Mouse (Mus musculus): ENCODE data around the gene Cyth1.

Gene Cyth1

DNA sequence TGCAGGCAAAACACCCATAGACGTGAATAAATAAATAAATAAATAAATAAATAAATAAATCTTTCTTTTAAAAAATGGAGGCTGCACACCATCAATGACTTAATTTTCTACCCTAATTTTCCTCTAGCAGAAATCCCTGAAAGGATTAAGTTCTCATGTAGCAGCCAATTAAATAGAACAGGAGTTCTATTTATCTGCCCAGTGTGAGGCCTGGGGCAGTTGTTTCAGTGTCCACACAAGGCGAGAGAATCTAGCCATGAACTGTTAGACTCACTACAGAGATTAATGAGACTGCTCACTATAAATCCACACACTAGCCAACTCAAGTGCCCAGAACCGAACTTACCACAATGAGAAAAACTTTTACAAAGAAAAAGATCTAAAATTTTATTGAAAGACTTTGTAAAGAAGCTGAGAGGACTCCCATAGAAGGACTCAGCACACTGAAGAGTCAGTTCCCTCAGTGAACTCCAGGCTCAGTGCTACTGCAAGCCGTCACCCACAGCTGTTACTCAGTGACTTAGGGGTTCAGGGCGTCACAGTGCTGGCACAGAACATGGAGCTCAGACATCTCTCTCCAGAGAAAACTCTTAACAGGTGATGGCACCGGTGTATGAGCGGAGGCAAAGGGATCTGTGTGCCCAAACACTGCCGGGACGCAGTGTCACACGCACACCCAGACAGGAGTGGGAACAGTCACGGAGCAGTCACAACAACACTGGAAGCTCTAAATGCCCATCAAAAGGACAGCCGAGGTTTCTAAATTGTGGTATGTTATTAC lies 23.1 kb downstream of the Cyth1 start:
- no peak for DNase-seq (ENCODE audit: low read depth, low spot score)

DNA sequence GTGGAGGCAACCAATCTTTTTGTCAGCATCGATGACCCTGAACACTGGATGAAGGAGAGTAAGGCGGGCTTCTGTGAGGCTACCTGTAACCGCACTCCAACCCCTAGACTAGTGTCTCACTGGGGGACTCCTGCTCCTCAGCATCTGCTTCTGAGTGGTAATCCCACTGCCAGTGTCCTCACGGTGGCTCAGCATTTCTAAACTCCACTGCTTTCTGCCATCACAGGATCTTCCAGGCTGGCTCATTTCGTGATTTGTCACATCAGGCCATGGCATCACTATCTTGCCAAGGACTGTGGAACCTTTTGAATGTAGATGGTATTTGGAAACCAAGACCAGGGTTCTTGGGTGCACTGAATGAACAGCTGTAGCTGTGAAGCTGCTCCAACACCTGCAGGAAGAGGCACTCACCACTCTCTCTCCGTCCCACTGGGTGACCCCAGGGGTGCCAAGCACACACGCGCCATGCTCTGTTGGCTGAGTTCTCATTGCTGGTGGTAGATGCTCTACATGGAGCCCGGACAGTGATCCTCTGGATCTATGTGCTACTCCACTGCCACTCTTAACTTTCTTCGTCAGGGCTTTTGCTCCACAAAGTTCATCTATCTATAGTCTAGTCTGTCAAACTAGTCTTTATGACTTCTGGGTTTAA lies 24.9 kb downstream of the Cyth1 start:
- DNase-seq (ENCODE audit: low read depth, low spot score) = no peak

DNA sequence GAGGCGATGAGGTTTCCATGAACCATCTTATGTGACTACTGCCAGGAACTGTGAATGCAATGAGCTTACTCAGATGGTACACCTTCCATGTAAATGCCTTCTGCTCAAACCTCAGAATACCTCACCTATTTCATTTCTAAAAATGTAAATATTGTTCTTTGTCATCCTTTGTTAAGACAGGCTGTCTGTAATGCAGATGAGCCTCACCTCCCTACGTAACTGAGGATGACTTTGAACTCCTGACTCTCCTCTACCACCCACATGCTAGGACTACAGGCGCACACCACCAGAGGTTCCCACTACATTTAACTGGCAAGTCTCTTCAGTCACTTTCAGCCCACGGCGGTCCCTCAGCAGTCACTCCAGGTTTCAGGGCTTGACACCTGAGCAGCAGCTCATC lies 25.5 kb downstream of the Cyth1 start:
- no peak for DNase-seq (ENCODE audit: low read depth, low spot score)

DNA sequence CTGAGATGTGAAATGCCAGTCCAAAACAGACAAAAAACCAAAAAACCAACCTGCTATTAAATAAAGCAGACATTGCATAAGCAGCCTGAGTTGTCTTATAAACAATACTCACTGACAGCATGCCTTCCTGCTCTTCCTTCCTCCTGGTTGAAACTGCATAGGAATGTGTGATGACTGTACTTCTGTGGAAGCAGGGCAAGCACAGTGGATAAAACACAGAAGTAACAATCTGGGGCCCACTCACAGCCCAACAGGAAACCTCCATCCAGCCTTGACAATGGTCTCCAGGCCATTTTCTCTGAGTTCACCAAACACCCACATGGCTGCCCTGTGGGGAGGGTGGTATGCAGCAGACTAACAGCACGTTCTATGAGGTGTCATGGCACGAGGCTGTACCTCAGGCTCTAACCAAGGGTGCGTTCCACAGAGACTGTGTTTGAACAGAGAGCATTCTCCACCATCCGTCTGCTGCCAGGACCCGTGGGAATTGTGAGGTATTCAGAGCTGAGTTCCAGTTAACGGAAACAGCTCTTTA lies 26.0 kb downstream of the Cyth1 start:
- DNase-seq (ENCODE audit: low read depth, low spot score) = no peak

DNA sequence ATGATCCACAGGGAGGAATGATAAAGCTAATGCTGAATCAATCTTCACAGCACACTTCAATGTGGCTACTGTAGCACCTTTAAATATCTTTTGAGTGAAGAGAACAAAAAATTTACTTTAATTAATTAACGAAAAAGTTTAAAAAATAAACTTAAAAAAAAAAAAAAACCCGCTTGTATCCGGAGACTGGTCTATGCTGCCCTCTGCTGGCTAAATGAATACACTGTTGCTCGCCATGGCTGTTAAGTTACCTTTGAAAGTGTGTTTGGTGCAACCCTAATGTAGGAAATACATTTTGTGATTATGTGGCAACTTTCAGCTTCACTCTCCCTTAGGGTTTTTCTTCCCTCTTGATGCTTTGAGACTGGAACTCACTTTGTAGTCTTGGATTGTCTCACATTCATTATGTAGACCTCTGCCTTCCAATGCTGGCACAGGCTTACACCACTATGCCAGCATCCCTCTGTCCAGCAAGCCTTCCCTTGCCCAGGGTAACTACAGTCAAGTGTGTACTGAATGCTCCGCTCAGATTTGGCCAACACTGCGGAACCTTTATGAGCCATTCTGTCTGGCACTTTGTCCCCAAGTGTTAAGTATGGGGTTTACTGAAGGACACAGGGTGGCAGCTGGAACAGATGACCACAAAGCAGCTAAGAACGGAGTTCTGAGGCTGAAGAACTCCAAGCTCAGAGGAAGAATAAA lies 27.7 kb downstream of the Cyth1 start:
- DNase-seq (ENCODE audit: low read depth, low spot score) = no peak

DNA sequence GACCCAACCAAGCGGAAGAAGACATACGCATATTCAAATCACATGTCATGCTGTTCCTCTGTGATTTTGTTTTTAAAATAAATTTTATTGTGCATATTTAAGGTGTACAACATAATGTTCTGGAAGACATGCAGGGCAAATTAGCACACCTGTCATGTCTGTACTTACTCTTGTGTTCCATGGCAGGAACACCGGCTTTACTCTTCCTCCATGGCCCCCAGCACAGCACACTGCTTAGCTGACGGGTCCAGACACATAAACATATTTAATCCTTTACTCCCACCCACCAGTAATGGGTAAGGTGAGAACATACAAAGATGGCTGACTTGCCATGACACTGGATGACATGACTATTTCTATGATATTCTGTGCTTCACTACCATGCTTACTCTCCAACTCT lies 29.3 kb downstream of the Cyth1 start:
- DNase-seq (ENCODE audit: low read depth, low spot score) = no peak

DNA sequence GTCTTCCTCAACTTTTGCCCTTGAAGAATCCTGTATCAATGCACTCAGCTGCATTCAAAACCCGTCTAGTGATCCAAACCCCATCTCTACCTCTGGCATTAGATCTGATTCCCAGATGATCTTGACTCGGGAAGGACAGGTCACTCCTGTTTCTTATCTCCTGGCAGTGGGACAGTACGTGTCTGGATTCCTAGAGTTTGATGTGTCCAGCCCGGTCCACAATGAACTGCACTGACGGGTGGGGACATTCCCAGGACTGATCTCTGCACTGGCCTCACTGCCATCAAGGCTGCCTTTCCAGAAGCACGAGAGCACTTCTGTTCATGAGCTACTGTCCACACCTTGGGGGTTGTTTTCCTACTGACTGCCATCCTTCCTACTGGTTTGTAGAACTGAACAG lies 31.9 kb downstream of the Cyth1 start:
- no peak for DNase-seq (ENCODE audit: low read depth, low spot score)

DNA sequence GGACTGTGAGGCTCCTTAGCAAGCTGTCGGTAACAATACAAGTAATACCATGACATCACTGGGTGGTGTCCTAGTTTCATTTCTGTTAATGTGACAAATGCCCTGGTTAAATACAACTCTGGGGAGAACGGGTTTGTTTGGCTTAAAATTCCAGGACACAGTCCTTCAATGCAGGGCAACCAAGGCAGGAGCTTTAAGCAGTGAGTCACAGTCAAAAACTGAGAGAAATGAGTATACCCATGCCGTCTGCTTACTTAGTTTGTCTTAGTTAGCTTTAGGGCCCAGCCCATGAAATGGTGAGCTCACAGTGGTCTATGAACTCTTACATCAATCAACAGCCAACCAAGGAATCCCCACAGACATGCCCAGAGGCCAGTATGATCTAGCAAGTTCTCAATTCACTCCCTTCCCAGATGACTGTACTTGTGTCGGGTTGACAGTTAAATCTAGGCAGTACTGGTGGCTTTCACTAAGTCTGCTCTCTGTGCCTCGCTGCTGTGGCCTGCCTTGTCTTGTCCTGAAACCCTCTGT lies 32.4 kb downstream of the Cyth1 start:
- no peak for DNase-seq (ENCODE audit: low read depth, low spot score)

DNA sequence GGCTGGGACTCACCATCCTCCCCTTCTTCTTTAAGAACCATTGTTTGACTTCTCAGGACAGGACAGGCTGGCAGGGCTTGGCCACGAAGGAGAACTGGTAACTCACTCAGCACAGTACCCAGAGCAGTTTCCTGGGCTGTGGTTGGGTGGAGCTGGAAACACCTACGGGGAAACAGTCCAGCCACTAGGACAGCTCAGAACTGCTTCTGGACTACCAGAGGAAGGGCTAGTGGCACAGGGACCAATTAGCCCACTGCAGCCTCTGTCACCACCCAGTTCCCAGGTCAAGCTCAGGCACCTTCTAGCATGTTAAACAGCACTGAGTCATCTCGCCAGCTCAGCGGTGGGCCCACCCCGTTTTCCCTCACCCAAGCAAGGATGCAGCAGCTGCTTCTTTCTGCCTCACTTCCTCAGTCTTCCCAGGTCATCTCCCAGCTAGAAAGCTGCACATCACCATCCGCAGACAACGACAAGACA lies 35.7 kb downstream of the Cyth1 start:
- DNase-seq (ENCODE audit: low read depth, low spot score) = no peak

DNA sequence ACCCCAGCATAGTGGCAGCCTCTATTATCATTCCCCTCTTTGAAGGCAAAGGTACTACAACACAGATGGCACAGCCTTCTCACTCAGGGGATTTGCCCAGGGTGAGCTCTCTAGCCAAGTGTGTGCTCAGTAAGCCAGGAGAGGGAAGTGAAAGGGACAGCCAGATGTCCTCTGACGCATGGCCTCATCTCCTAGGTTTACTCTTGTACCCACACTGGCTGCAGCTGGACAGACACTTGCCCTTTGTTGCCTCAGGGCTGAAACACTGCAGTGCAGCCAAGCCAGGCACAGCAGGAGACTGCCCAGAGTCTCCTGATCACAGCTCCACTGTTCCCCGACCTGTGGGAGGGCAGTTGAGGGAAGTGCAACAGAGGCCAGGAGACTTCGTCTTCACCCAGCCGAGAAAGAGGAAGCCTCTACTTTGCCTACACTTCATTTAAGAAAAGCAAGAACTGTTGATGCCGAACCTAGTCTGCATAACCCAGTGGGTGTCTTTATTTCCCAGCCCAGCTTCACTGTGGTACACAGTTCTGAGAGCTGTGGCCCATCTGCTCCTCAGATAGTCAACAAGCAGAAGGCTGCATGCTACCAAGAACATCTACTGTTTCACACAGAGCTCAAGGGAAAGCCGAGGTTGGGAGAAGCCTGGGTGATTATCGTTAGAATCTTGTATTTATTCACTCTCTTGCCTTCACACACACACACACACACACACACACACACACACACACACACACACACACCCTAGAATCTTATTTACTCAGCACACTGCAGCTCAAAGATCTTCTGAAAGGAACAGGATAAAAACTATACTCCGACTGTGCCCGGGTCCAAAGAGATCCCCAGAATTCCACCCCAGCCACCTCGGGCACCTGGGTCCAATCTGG lies 36.4 kb downstream of the Cyth1 start:
- DNase-seq (ENCODE audit: low read depth, low spot score) = peak; percentile 90

DNA sequence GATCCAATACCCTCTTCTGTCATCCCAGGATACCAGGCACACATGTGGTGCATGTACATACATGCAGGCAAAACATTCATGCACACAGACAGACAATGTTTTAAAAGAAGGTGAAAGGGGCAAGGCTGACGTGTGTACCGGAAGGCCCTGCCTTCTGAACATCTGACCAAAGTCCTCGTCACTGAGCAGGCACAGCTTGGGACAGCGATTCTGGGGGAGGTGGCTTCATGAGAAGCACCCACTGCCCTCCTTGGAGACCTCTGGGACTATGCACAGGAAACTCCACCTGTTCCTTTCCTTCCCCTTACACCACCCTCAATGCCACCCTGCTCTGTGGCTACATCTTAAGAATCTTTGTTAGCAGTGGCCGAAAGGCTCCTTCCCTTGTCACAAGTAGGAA lies 37.4 kb downstream of the Cyth1 start:
- DNase-seq (ENCODE audit: low read depth, low spot score) = no peak

DNA sequence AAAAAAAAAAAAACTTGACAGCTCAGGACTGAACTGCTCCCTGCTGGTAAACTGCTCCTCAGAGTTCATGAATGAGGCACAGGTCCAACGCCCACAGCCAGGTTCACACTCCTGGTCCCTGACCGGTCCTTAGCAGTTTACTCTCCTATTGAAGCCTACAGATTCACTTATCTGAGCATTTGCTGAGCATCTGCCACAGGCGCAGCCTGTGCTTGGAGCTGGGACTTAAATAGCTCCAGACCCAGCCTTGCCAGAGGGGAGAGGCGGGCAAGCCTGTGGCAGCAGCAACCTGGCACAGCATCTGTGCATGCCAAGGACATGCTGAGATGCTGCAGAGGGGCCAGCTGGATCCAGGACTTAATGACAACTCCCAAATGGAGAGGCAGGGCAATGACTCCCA lies 38.3 kb downstream of the Cyth1 start:
- peak; percentile 86 for DNase-seq (ENCODE audit: low read depth, low spot score)

DNA sequence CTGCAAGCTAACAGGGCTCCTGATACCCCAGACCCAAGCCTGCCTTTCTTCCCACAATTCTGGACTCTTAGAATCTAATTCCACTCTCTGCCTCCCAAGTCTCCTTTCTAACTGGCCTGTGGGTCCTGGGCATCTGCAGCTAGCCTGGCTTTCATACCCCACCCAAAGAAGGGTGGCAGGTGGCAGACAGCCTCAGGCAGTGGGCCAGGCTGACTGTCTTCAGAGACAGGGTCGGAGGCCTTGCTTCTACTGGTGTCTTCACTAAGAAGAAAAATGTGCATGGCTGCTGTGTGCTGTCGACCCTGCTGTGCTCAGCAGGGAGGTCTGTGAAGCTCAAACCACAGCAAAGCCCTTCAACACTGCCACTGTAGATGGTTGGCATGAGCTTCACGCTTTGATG lies 39.0 kb downstream of the Cyth1 start:
- no peak for DNase-seq (ENCODE audit: low read depth, low spot score)

DNA sequence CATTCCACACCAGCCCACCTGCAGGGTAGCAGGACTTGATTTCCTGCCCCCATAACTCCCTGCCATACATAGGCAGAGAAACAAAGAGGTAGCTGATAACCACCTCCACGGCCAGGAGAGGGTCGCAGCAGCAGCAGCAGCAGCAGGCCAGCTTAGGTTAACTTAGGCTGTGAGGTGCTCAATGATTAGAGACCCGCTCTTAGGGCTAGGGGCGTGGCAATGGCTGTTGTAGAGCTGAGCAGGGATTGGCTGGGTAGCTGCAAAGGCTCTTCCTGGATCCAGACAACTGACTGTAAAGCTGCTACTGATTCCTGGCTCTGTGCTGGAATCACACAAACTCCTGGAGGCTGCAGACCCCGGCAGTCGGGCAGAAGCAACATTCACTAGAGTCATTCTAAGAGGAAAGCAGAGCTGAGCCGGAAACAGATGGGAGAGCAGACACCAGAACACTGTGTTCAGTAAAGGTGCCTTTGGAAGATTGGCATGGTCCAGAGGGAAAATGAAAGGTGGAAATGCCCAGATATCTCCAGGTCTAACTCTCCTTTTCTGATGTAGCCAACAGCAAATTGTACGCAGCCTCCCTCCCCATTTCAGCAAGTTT lies 39.6 kb downstream of the Cyth1 start:
- DNase-seq (ENCODE audit: low read depth, low spot score) = no peak

DNA sequence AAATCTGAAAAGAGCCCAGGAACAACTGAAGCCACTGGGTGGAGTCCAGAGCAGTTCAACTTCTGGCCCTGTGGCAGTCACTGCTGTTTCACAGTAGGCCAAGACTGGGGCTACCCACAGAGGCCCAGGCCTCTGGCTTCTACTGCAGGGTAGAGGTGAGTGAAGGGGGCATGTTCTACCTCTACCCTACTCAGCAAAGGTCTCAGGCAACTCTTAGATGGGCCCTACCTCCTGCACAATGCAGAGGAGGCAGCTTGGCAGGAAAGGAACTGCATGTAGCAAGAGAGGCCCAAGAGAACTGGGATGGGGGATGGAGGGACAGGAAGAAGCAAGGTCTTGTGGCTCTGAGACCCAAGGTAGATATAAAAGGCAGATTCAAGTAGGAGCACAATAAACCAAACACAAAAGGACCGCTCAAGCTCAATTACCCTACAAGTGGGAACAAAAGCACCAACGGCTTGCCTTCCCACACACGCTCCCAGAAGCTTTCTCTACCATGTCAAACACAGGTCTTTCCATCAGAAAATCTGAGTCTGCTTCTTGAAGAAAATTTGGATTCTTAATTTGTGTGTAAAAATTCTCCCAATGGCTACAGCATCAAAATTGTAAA lies 40.9 kb downstream of the Cyth1 start:
- no peak for DNase-seq (ENCODE audit: low read depth, low spot score)

DNA sequence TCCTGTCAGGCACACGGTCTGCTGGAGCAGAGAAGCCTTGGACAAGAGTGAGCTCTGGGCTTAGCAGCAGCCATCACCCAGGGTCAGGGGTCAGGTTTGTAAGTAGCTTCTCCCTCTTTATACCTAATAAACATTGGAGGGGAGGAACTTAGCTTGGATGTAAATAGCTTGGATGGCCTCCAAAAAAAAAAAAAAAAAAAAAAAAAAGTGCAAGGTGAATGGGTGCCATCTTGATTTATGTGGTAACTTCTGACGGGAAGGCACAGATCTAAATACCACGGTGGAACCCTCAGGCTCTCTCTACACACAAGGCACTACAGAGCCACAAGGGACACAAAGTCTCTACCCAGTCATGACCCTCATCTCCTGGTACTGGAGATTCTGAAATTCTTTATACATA lies 42.1 kb downstream of the Cyth1 start:
- no peak for DNase-seq (ENCODE audit: low read depth, low spot score)

DNA sequence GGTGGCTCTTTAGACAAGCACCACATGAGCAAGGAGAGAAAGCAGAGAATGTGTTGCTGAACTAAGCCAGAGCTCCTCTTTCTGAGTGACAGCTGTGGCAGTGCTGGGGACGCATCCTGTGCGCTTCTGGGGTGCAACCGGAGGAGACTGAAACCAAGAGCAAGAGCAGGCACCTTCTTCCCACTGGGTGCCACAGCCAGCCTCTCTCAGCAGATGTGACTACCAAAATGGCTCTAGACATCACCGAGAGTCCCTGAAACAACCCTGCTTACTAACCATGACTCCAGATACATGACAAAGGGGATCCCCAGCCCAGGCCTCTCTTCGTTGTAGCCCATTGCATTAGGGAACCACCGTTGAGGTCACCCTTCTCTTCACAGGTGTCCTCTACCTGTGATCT lies 44.9 kb downstream of the Cyth1 start:
- no peak for DNase-seq (ENCODE audit: low read depth, low spot score)

DNA sequence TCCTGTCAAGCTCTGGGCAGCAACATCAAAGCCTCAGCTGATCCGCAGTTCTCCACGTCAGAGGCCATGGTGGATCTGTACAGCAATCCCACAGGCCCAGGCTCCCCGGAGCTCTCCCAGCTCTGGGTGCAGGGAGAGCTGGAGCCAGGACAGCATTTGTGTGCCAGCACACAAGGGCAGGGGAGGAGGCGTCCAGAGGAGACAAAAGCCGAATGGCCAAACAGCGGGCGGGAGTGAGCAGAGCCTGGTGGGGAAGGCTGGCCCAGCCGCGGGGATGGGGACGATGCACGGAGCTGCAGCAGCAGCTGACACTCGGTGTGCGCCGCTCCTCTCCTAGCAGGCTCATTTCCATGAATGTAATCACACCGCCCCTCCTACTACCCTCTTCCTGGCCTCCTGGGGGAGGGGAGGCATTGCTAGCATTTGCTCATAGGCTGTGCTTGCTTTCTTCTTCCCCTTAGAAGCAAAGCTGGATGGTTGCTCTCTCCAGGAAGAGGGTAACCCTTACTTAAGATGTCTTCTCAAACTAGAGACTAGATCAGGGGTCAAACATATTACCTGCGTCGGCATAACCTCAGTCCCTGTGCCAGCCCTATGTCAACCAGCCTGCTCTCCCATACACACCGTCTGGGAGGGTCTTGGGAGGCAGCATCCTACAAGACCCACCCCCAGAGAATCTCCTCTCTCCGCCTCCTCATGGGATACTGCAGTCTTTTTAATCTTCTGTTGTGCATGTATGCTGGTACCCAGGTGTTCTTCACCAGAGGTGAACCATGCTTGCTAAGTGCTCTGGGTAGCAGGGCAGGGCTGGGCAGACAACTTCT lies 45.8 kb downstream of the Cyth1 start:
- DNase-seq (ENCODE audit: low read depth, low spot score) = peak; percentile 88

DNA sequence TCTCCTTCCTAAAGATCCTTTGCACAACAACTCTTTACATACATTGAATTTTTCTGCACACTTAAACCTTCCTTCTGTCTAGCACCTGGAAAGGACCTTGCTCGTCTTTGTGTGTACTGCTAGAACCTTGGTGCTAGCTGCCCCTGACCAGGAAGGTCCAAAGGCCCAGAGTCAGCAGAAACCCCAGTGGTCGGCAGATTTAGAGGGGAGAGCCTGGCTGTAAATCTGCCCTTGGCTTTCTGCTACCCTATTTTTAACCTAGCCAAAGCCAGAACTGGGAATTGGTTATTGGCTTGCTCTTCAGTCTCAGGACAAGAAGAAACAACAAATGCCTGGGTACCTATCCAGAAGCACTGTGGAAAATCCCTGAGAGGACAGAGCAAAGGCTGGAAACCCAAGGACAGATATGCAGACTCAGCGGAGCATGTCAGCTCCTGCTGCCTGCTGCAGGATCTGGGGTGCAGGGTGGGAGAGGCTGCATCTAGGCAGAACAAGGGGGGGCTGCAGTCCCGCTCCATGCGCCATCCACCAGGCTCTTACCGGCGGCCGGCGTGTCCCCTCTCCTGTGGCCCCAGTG lies 46.5 kb downstream of the Cyth1 start:
- DNase-seq (ENCODE audit: low read depth, low spot score) = no peak

Measured in telencephalon, adult 2 months (tissue).